Mouse (Mus musculus) kidney, embryonic 16.5 days (tissue): Measurements from ENCODE around the gene Gid4. TPM values are rescaled to one million over a fixed set of nuclear protein-coding genes. Genes with fewer than 3 reads are reported as not detected.

Experiments
- ATAC-seq: fragments of 200-750 bp; cut with Nextera tagmentation; 2 replicates; pipeline ENCODE4 v1.8.0; 2017; ENCODE audit warnings: moderate TSS enrichment; ENCODE audit not compliant: low FRiP score, low TSS enrichment
- H3K27ac ChIP-seq: fragments of 300-500 bp; sonication (generic); 2 replicates; pipeline ENCODE4 v1.5.1; 2014; ENCODE audit warnings: low read length
- H3K27me3 ChIP-seq: fragments of 300-500 bp; sonication (generic); 2 replicates; pipeline ENCODE4 v1.6.1; 2014; ENCODE audit warnings: low read length, control low read depth, mixed read lengths; ENCODE audit not compliant: insufficient read depth
- H3K36me3 ChIP-seq: fragments of 300-500 bp; sonication (generic); 2 replicates; pipeline ENCODE4 v1.6.1; 2014; ENCODE audit warnings: low read length, control low read depth, mixed read lengths; ENCODE audit not compliant: insufficient read depth
- H3K4me1 ChIP-seq: fragments of 300-500 bp; sonication (generic); 2 replicates; pipeline ENCODE4 v1.6.1; 2014; ENCODE audit warnings: low read length, control low read depth, mixed read lengths; ENCODE audit not compliant: insufficient read depth
- H3K4me2 ChIP-seq: fragments of 300-500 bp; sonication (generic); replicated peaks from 2 replicates; pipeline ENCODE4 v1.6.1; 2014; ENCODE audit warnings: low read depth, low read length
- H3K4me3 ChIP-seq: fragments of 300-500 bp; sonication (generic); 2 replicates; pipeline ENCODE4 v1.5.1; 2014; ENCODE audit warnings: mild to moderate bottlenecking, low read length
- H3K9ac ChIP-seq: fragments of 300-500 bp; sonication (generic); replicated peaks from 2 replicates; pipeline ENCODE4 v1.6.1; 2014; ENCODE audit warnings: low read length
- H3K9me3 ChIP-seq: fragments of 300-500 bp; sonication (generic); 2 replicates; pipeline ENCODE4 v1.6.1; 2016; ENCODE audit warnings: low read length, control low read depth
- WGBS: fragments of 180-500 bp; shearing (Covaris S2); extraction: QIAGEN DNeasy Blood & Tissue Kit; methylation state at CpG from one replicate; pipeline ENCODE4 v1.1.7; 2014; 5-methylcytosine and 5-hydroxymethylcytosine counted together
- polyA plus RNA-seq: library from polyadenylated mRNA; unstranded; fragments of >200 nt; fragmentation: Nextera tagmentation; extraction: Ambion mirVana; gene quantifications from 2 replicates; pipeline ENCODE4 v1.2.1, GENCODE M21; 2015

Gid4 gene
- polyA plus RNA-seq, 1 experiment from 2014 or later, result 26.5 TPM

GRCm38 (mm10) chr11:60391346-60391745 lies 25.6 kb upstream of the Gid4 start:
- Histone ChIP-seq H3K36me3 (no peaks in the 10 kb centered on the region; the same call in 1 of the 2 replicates), H3K9me3 (no peaks in the 10 kb centered on the region), H3K4me1 (no peaks in the 10 kb centered on the region), H3K27ac (no peak overlapping the region), H3K9ac (no peak overlapping the region), H3K4me2 (no peak overlapping the region), H3K4me3 (no peak overlapping the region), H3K27me3 (no peaks in the 10 kb centered on the region)
- no peak for ATAC-seq
- WGBS, result 86% methylated on average over 6 of the region's 6 CpGs

GRCm38 (mm10) chr11:60396546-60396945 lies 20.4 kb upstream of the Gid4 start:
- no peak for ATAC-seq

GRCm38 (mm10) chr11:60397172-60397571 lies 19.8 kb upstream of the Gid4 start:
- H3K36me3 ChIP-seq, result peaks cover 17% of the 10 kb centered on the region
- H3K27me3 ChIP-seq, result no peaks in the 10 kb centered on the region
- H3K9me3 ChIP-seq, result no peaks in the 10 kb centered on the region
- no peak overlapping the region for H3K27ac ChIP-seq
- H3K4me3 ChIP-seq, result no peak overlapping the region
- no peak overlapping the region for H3K9ac ChIP-seq
- H3K4me1 ChIP-seq, result no peaks in the 10 kb centered on the region
- H3K4me2 ChIP-seq, result no peak overlapping the region
- 83% methylated on average over 2 of the region's 2 CpGs for WGBS
- ATAC-seq, result no peak

More at GRCm38 (mm10) chr11:60396546-60396945, 20.4 kb upstream of the Gid4 start:
- H3K27ac ChIP-seq, result no peak overlapping the region
- no peak overlapping the region for H3K9ac ChIP-seq
- peaks cover 11% of the 10 kb centered on the region for H3K36me3 ChIP-seq
- no peaks in the 10 kb centered on the region for H3K9me3 ChIP-seq
- no peaks in the 10 kb centered on the region for H3K4me1 ChIP-seq
- no peak overlapping the region for H3K4me3 ChIP-seq
- H3K27me3 ChIP-seq, result no peaks in the 10 kb centered on the region
- no peak overlapping the region for H3K4me2 ChIP-seq
- WGBS, result 63% methylated on average over 6 of the region's 6 CpGs

GRCm38 (mm10) chr11:60406606-60407005 lies 10.3 kb upstream of the Gid4 start:
- WGBS, result 96% methylated on average over 1 of the region's 1 CpGs
- Histone ChIP-seq H3K4me3 (no peak overlapping the region), H3K4me2 (no peak overlapping the region), H3K36me3 (peaks cover 52% of the 10 kb centered on the region), H3K27me3 (no peaks in the 10 kb centered on the region), H3K9me3 (no peaks in the 10 kb centered on the region), H3K9ac (no peak overlapping the region), H3K27ac (no peak overlapping the region), H3K4me1 (no peaks in the 10 kb centered on the region)
- no peak for ATAC-seq

GRCm38 (mm10) chr11:60412173-60412572 lies 4.8 kb upstream of the Gid4 start:
- Histone ChIP-seq H3K36me3 (peaks cover 13% of the 10 kb centered on the region), H3K9ac (no peak overlapping the region), H3K27me3 (no peaks in the 10 kb centered on the region), H3K4me3 (no peak overlapping the region), H3K4me2 (no peak overlapping the region), H3K4me1 (peaks cover 11% of the 10 kb centered on the region), H3K27ac (no peak overlapping the region), H3K9me3 (no peaks in the 10 kb centered on the region)
- 7% methylated on average over 3 of the region's 3 CpGs for WGBS
- no peak for ATAC-seq

- Histone ChIP-seq H3K36me3 (peaks cover 6% of the 10 kb centered on the region), H3K27ac (no peak overlapping the region), H3K4me3 (no peak overlapping the region), H3K9ac (no peak overlapping the region), H3K4me1 (peaks cover 11% of the 10 kb centered on the region), H3K4me2 (no peak overlapping the region), H3K9me3 (no peaks in the 10 kb centered on the region), H3K27me3 (no peaks in the 10 kb centered on the region)
- ATAC-seq, result no peak
- WGBS, result 83% methylated on average over 2 of the region's 2 CpGs
Measured at GRCm38 (mm10) chr11:60412921-60413320, 4.0 kb upstream of the Gid4 start.

- peaks cover 25% of the 10 kb centered on the region for H3K4me1 ChIP-seq
- ATAC-seq, result peak; percentile 62
- under 1% methylated on average over 21 of the region's 21 CpGs for WGBS
Measured at GRCm38 (mm10) chr11:60416590-60416962, 369 bp upstream of the Gid4 start.

GRCm38 (mm10) chr11:60417717-60418472 lies 950 bp downstream of the Gid4 start, which contains the start of gene Atpaf2:
Atpaf2 (minus strand) TSS chr11:60418457.
- H3K4me2 ChIP-seq, result peak within 1 kb of the TSS; percentile 93
- peak; percentile 60 for ATAC-seq
- H3K9ac ChIP-seq, result peak within 1 kb of the TSS; percentile 90
- no peaks in the 10 kb centered on the region for H3K9me3 ChIP-seq
- WGBS, result under 1% methylated on average over 39 of the region's 39 CpGs
- no peaks in the 10 kb centered on the region for H3K27me3 ChIP-seq
- no peaks in the 10 kb centered on the region for H3K36me3 ChIP-seq
- H3K4me3 ChIP-seq, result peak within 1 kb of the TSS; percentile 97
- peak within 1 kb of the TSS; percentile 91 for H3K27ac ChIP-seq
- peaks cover 27% of the 10 kb centered on the region for H3K4me1 ChIP-seq

More at GRCm38 (mm10) chr11:60416590-60416962, 369 bp upstream of the Gid4 start:
- Histone ChIP-seq H3K9me3 (no peaks in the 10 kb centered on the region), H3K9ac (peak overlapping the region; percentile 82), H3K4me2 (peak overlapping the region; percentile 93), H3K36me3 (no peaks in the 10 kb centered on the region), H3K27ac (peak overlapping the region; percentile 32; the same call in 1 of the 2 replicates), H3K27me3 (no peaks in the 10 kb centered on the region), H3K4me3 (peak overlapping the region; percentile 97)

- 5% methylated on average over 6 of the region's 6 CpGs for WGBS
- Histone ChIP-seq H3K9ac (peak overlapping the region; percentile 90), H3K36me3 (no peaks in the 10 kb centered on the region), H3K9me3 (no peaks in the 10 kb centered on the region), H3K27me3 (no peaks in the 10 kb centered on the region), H3K4me3 (peak overlapping the region; percentile 97), H3K4me2 (peak overlapping the region; percentile 93), H3K4me1 (peaks cover 29% of the 10 kb centered on the region), H3K27ac (no peak overlapping the region)
- no peak for ATAC-seq
Measured at GRCm38 (mm10) chr11:60418473-60418803, 1.5 kb downstream of the Gid4 start.

- Histone ChIP-seq H3K4me3 (no peak overlapping the region), H3K9me3 (no peaks in the 10 kb centered on the region), H3K9ac (no peak overlapping the region), H3K27ac (no peak overlapping the region), H3K36me3 (no peaks in the 10 kb centered on the region; the same call in 1 of the 2 replicates), H3K4me1 (peaks cover 17% of the 10 kb centered on the region), H3K27me3 (no peaks in the 10 kb centered on the region), H3K4me2 (no peak overlapping the region)
- ATAC-seq, result no peak
- WGBS, result 59% methylated on average over 5 of the region's 6 CpGs
Measured at GRCm38 (mm10) chr11:60422046-60422668, 5.2 kb downstream of the Gid4 start.
